Mouse (Mus musculus): Measurements from ENCODE around the gene B3gat2.

GRCm38 (mm10) chr1:23872194-23872593 lies 110.6 kb downstream of the B3gat2 start:
- TF ChIP-seq POLR2A (IDR thresholded peaks at IDR 0.05; ENCODE audit: borderline replicate concordance, insufficient read depth, low read length) (no peak), CTCF (IDR thresholded peaks at IDR 0.05; ENCODE audit: borderline replicate concordance, insufficient read depth, low read depth, low read length) (no peak)

Measured in cerebellum, adult 2 months (tissue).